Mouse (Mus musculus): ENCODE data around the gene Sergef. TPM values are rescaled to one million over a fixed set of nuclear protein-coding genes. Genes with fewer than 3 reads are reported as not detected.

Sergef gene
- polyA plus RNA-seq, 1 experiment from 2014 or later = 49.1 TPM

- no peak overlapping the region for H3K27ac ChIP-seq (replicated peaks)
- no peaks in the 10 kb centered on the region for H3K27me3 ChIP-seq (replicated peaks)
- no peak overlapping the region for H3K9ac ChIP-seq (replicated peaks)
- H3K4me3 ChIP-seq (replicated peaks) = no peak overlapping the region
- 71% methylated on average over 5 of the region's 5 CpGs for WGBS
- no peaks in the 10 kb centered on the region for H3K4me1 ChIP-seq
- no peaks in the 10 kb centered on the region for H3K9me3 ChIP-seq (replicated peaks)
- no peak for ATAC-seq (ENCODE audit: low FRiP score)
- no peak overlapping the region for H3K4me2 ChIP-seq
- peaks cover 65% of the 10 kb centered on the region for H3K36me3 ChIP-seq
These were observed 24.2 kb downstream of the Sergef start for GRCm38 (mm10) chr7:46615256-46615977.

GRCm38 (mm10) chr7:46614263-46614662 lies 25.3 kb downstream of the Sergef start:
- Histone ChIP-seq H3K36me3 (peaks cover 62% of the 10 kb centered on the region), H3K27ac (replicated peaks) (no peak overlapping the region), H3K4me3 (replicated peaks) (no peak overlapping the region), H3K27me3 (replicated peaks) (no peaks in the 10 kb centered on the region), H3K4me1 (no peaks in the 10 kb centered on the region), H3K9me3 (replicated peaks) (no peaks in the 10 kb centered on the region), H3K4me2 (no peak overlapping the region), H3K9ac (replicated peaks) (no peak overlapping the region)
- 94% methylated on average over 12 of the region's 12 CpGs for WGBS
- ATAC-seq (ENCODE audit: low FRiP score) = no peak

GRCm38 (mm10) chr7:46613091-46613490 lies 26.5 kb downstream of the Sergef start:
- no peak for ATAC-seq (ENCODE audit: low FRiP score)
- Histone ChIP-seq H3K4me2 (no peak overlapping the region), H3K9me3 (replicated peaks) (no peaks in the 10 kb centered on the region), H3K9ac (replicated peaks) (no peak overlapping the region), H3K27ac (replicated peaks) (no peak overlapping the region), H3K4me3 (replicated peaks) (no peak overlapping the region), H3K4me1 (no peaks in the 10 kb centered on the region), H3K27me3 (replicated peaks) (no peaks in the 10 kb centered on the region), H3K36me3 (peaks cover 53% of the 10 kb centered on the region)
- WGBS = 79% methylated on average over 10 of the region's 10 CpGs

- H3K9me3 ChIP-seq (replicated peaks) = no peaks in the 10 kb centered on the region
- 79% methylated on average over 6 of the region's 6 CpGs for WGBS
- peaks cover 49% of the 10 kb centered on the region for H3K36me3 ChIP-seq
- H3K27me3 ChIP-seq (replicated peaks) = no peaks in the 10 kb centered on the region
- no peak overlapping the region for H3K4me3 ChIP-seq (replicated peaks)
- H3K27ac ChIP-seq (replicated peaks) = no peak overlapping the region
- no peak overlapping the region for H3K4me2 ChIP-seq
- H3K4me1 ChIP-seq = peaks cover 3% of the 10 kb centered on the region; the same call in 1 of the 2 replicates
- ATAC-seq (ENCODE audit: low FRiP score) = no peak
- no peak overlapping the region for H3K9ac ChIP-seq (replicated peaks)
These were observed 27.1 kb downstream of the Sergef start for GRCm38 (mm10) chr7:46612421-46612937.

- Histone ChIP-seq H3K4me3 (replicated peaks) (no peak overlapping the region), H3K9ac (replicated peaks) (no peak overlapping the region), H3K4me1 (peaks cover 8% of the 10 kb centered on the region), H3K27me3 (replicated peaks) (no peaks in the 10 kb centered on the region), H3K9me3 (replicated peaks) (no peaks in the 10 kb centered on the region), H3K4me2 (no peak overlapping the region), H3K27ac (replicated peaks) (no peak overlapping the region), H3K36me3 (peaks cover 46% of the 10 kb centered on the region)
- no peak for ATAC-seq (ENCODE audit: low FRiP score)
- WGBS = 87% methylated on average over 9 of the region's 9 CpGs
These were observed 27.6 kb downstream of the Sergef start for GRCm38 (mm10) chr7:46611970-46612369.

- Histone ChIP-seq H3K36me3 (peaks cover 37% of the 10 kb centered on the region), H3K9me3 (replicated peaks) (no peaks in the 10 kb centered on the region)
- 87% methylated on average over 4 of the region's 4 CpGs for WGBS
These were observed 30.3 kb downstream of the Sergef start for GRCm38 (mm10) chr7:46609317-46609716.

GRCm38 (mm10) chr7:46607428-46608055 lies 32.1 kb downstream of the Sergef start:
- Histone ChIP-seq H3K27ac (replicated peaks) (no peak overlapping the region), H3K27me3 (replicated peaks) (no peaks in the 10 kb centered on the region), H3K9ac (replicated peaks) (no peak overlapping the region), H3K4me2 (no peak overlapping the region), H3K4me3 (replicated peaks) (no peak overlapping the region), H3K36me3 (peaks cover 21% of the 10 kb centered on the region), H3K9me3 (replicated peaks) (no peaks in the 10 kb centered on the region), H3K4me1 (peaks cover 18% of the 10 kb centered on the region)
- peak; percentile 78 for ATAC-seq (ENCODE audit: low FRiP score)
- WGBS = 57% methylated on average over 11 of the region's 11 CpGs

More at GRCm38 (mm10) chr7:46609317-46609716, 30.3 kb downstream of the Sergef start:
- H3K4me1 ChIP-seq = peaks cover 16% of the 10 kb centered on the region
- H3K4me3 ChIP-seq (replicated peaks) = no peak overlapping the region
- no peak overlapping the region for H3K4me2 ChIP-seq
- H3K27ac ChIP-seq (replicated peaks) = no peak overlapping the region
- no peaks in the 10 kb centered on the region for H3K27me3 ChIP-seq (replicated peaks)
- H3K9ac ChIP-seq (replicated peaks) = no peak overlapping the region
- no peak for ATAC-seq (ENCODE audit: low FRiP score)

GRCm38 (mm10) chr7:46607031-46607426 lies 32.6 kb downstream of the Sergef start:
- 51% methylated on average over 8 of the region's 8 CpGs for WGBS
- H3K9me3 ChIP-seq (replicated peaks) = no peaks in the 10 kb centered on the region
- peak; percentile 71 for ATAC-seq (ENCODE audit: low FRiP score)
- no peak overlapping the region for H3K4me3 ChIP-seq (replicated peaks)
- H3K4me1 ChIP-seq = peaks cover 20% of the 10 kb centered on the region
- H3K4me2 ChIP-seq = no peak overlapping the region
- peaks cover 15% of the 10 kb centered on the region for H3K36me3 ChIP-seq
- no peak overlapping the region for H3K27ac ChIP-seq (replicated peaks)
- H3K27me3 ChIP-seq (replicated peaks) = no peaks in the 10 kb centered on the region
- no peak overlapping the region for H3K9ac ChIP-seq (replicated peaks)

GRCm38 (mm10) chr7:46606391-46607030 lies 33.1 kb downstream of the Sergef start:
- peaks cover 26% of the 10 kb centered on the region for H3K4me1 ChIP-seq
- H3K4me2 ChIP-seq = no peak overlapping the region
- H3K27ac ChIP-seq (replicated peaks) = no peak overlapping the region
- 84% methylated on average over 7 of the region's 7 CpGs for WGBS
- peak; percentile 71; the same call in 1 of the 2 replicates for ATAC-seq (ENCODE audit: low FRiP score)
- no peaks in the 10 kb centered on the region for H3K27me3 ChIP-seq (replicated peaks)
- no peak overlapping the region for H3K9ac ChIP-seq (replicated peaks)
- H3K9me3 ChIP-seq (replicated peaks) = no peaks in the 10 kb centered on the region
- H3K4me3 ChIP-seq (replicated peaks) = no peak overlapping the region
- H3K36me3 ChIP-seq = peaks cover 12% of the 10 kb centered on the region

- Histone ChIP-seq H3K27me3 (replicated peaks) (no peaks in the 10 kb centered on the region), H3K4me1 (peaks cover 34% of the 10 kb centered on the region), H3K9me3 (replicated peaks) (no peaks in the 10 kb centered on the region), H3K4me2 (no peak overlapping the region), H3K36me3 (no peaks in the 10 kb centered on the region; the same call in 1 of the 2 replicates), H3K4me3 (replicated peaks) (no peak overlapping the region), H3K9ac (replicated peaks) (no peak overlapping the region), H3K27ac (replicated peaks) (no peak overlapping the region)
- WGBS = 74% methylated on average over 7 of the region's 7 CpGs
- no peak for ATAC-seq (ENCODE audit: low FRiP score)
These were observed 36.6 kb downstream of the Sergef start for GRCm38 (mm10) chr7:46603051-46603450.

- Histone ChIP-seq H3K27ac (replicated peaks) (peak overlapping the region; percentile 66), H3K27me3 (replicated peaks) (no peaks in the 10 kb centered on the region), H3K9me3 (replicated peaks) (no peaks in the 10 kb centered on the region), H3K4me3 (replicated peaks) (no peak overlapping the region), H3K4me1 (peaks cover 27% of the 10 kb centered on the region), H3K36me3 (no peaks in the 10 kb centered on the region; the same call in 1 of the 2 replicates), H3K4me2 (no peak overlapping the region), H3K9ac (replicated peaks) (no peak overlapping the region)
- WGBS = 33% methylated on average over 4 of the region's 4 CpGs
- ATAC-seq (ENCODE audit: low FRiP score) = no peak; the same call in 1 of the 2 replicates
These were observed 37.5 kb downstream of the Sergef start for GRCm38 (mm10) chr7:46602079-46602478.

Data from neural tube, embryonic 15.5 days (tissue).